Mouse (Mus musculus) mesoderm, embryonic 11.5 days (tissue): ENCODE results near the gene Fcgr2b.

Source experiments
- DNase-seq: peaks from one replicate; pipeline ENCODE4 v3.0.0-alpha.2; 2012; ENCODE audit warnings: low read depth, low spot score

Fcgr2b gene

GRCm38 (mm10) chr1:170926941-170927340 lies 49.4 kb downstream of the Fcgr2b start:
- DNase-seq, result no peak

GRCm38 (mm10) chr1:170924485-170924884 lies 51.9 kb downstream of the Fcgr2b start:
- DNase-seq, result no peak

GRCm38 (mm10) chr1:170919308-170919707 lies 57.0 kb downstream of the Fcgr2b start:
- DNase-seq, result no peak

- no peak for DNase-seq
Observed at GRCm38 (mm10) chr1:170915657-170916056, 60.7 kb downstream of the Fcgr2b start.

- DNase-seq, result no peak
Observed at GRCm38 (mm10) chr1:170912891-170913615, 63.3 kb downstream of the Fcgr2b start, which contains the start of gene Fcrlb. TSS of gene Fcrlb (minus strand) at chr1:170912941.

- DNase-seq, result no peak
Observed at GRCm38 (mm10) chr1:170911907-170912660, 64.3 kb downstream of the Fcgr2b start.
